Mouse (Mus musculus): ENCODE measurements around the gene Wsb2. TPM values are rescaled to one million over a fixed set of nuclear protein-coding genes. Genes with fewer than 3 reads are reported as not detected.

Gene Wsb2
- polyA plus RNA-seq, 1 experiment from 2014 or later: 92.6 TPM

GRCm38 (mm10) chr5:117408216-117408615, 51.1 kb downstream of the Wsb2 start:
- no peaks in the 10 kb centered on the region for H3K36me3 ChIP-seq (ENCODE audit: control insufficient read depth, insufficient read depth, low read length)
- ATAC-seq (ENCODE audit: insufficient number of reproducible peaks, insufficient read depth, low FRiP score, low read depth): no peak
- 62% methylated on average over 4 of the region's 4 CpGs for WGBS
- H3K27ac ChIP-seq (replicated peaks in 1 of 2; ENCODE audit: control insufficient read depth in 1 of 2, insufficient read depth in 1 of 2, low read depth in 2 of 2, low read length in 2 of 2): no peak overlapping the region
- H3K4me1 ChIP-seq (ENCODE audit: control insufficient read depth in 2 of 2, insufficient read depth in 2 of 2, low read length in 2 of 2): peaks cover 0 to under 1% of the 10 kb centered on the region in 2 experiments; a peak in 1 of 4 replicates
- no peak overlapping the region for H3K9ac ChIP-seq (ENCODE audit: low read length)
- no peak overlapping the region for H3K4me2 ChIP-seq (ENCODE audit: low read length)
- H3K4me3 ChIP-seq (ENCODE audit: control insufficient read depth in 1 of 2, insufficient read depth in 1 of 2, low read depth in 1 of 2, low read length in 2 of 2): no peak overlapping the region
- H3K9me3 ChIP-seq (ENCODE audit: control insufficient read depth, low read length): no peaks in the 10 kb centered on the region
- H3K27me3 ChIP-seq (ENCODE audit: control insufficient read depth, insufficient read depth, low read length): peaks cover 32% of the 10 kb centered on the region

GRCm38 (mm10) chr5:117409369-117409768, 52.3 kb downstream of the Wsb2 start:
- Histone ChIP-seq H3K9me3 (ENCODE audit: control insufficient read depth, low read length) (no peaks in the 10 kb centered on the region), H3K27me3 (ENCODE audit: control insufficient read depth, insufficient read depth, low read length) (peaks cover 43% of the 10 kb centered on the region), H3K36me3 (ENCODE audit: control insufficient read depth, insufficient read depth, low read length) (no peaks in the 10 kb centered on the region), H3K9ac (ENCODE audit: low read length) (no peak overlapping the region), H3K4me2 (ENCODE audit: low read length) (no peak overlapping the region), H3K4me3 (ENCODE audit: control insufficient read depth in 1 of 2, insufficient read depth in 1 of 2, low read depth in 1 of 2, low read length in 2 of 2) (no peak overlapping the region), H3K4me1 (ENCODE audit: control insufficient read depth in 2 of 2, insufficient read depth in 2 of 2, low read length in 2 of 2) (peaks cover 0 to 3% of the 10 kb centered on the region in 2 experiments; a peak in 1 of 4 replicates), H3K27ac (replicated peaks in 1 of 2; ENCODE audit: control insufficient read depth in 1 of 2, insufficient read depth in 1 of 2, low read depth in 2 of 2, low read length in 2 of 2) (no peak overlapping the region)
- no peak for ATAC-seq (ENCODE audit: insufficient number of reproducible peaks, insufficient read depth, low FRiP score, low read depth)
- WGBS: 41% methylated on average over 6 of the region's 6 CpGs

- under 1% methylated on average over 84 of the region's 89 CpGs for WGBS
- peak within 1 kb of the TSS; percentile 61 for H3K9ac ChIP-seq (ENCODE audit: low read length)
- H3K4me2 ChIP-seq (ENCODE audit: low read length): peak within 1 kb of the TSS; percentile 80
- H3K36me3 ChIP-seq (ENCODE audit: control insufficient read depth, insufficient read depth, low read length): no peaks in the 10 kb centered on the region
- peaks cover 66% of the 10 kb centered on the region for H3K27me3 ChIP-seq (ENCODE audit: control insufficient read depth, insufficient read depth, low read length)
- H3K4me1 ChIP-seq (ENCODE audit: control insufficient read depth in 2 of 2, insufficient read depth in 2 of 2, low read length in 2 of 2): peaks cover 0 to 3% of the 10 kb centered on the region in 2 experiments; a peak in 1 of 4 replicates
- H3K9me3 ChIP-seq (ENCODE audit: control insufficient read depth, low read length): no peaks in the 10 kb centered on the region
- H3K4me3 ChIP-seq (ENCODE audit: control insufficient read depth in 1 of 2, insufficient read depth in 1 of 2, low read depth in 1 of 2, low read length in 2 of 2): peak within 1 kb of the TSS; percentile 51 to 63
- no peak within 1 kb of the TSS for H3K27ac ChIP-seq (replicated peaks in 1 of 2; ENCODE audit: control insufficient read depth in 1 of 2, insufficient read depth in 1 of 2, low read depth in 2 of 2, low read length in 2 of 2)
- ATAC-seq (ENCODE audit: insufficient number of reproducible peaks, insufficient read depth, low FRiP score, low read depth): 0 out of 2 replicates have a peak, but pooled peaks have one; percentile 38
Measured at GRCm38 (mm10) chr5:117413507-117414501, 56.7 kb downstream of the Wsb2 start, which contains the start of gene Ksr2. TSS of gene Ksr2 (plus strand) at chr5:117414000.

- no peaks in the 10 kb centered on the region for H3K36me3 ChIP-seq (ENCODE audit: control insufficient read depth, insufficient read depth, low read length)
- peak overlapping the region; percentile 80 for H3K4me2 ChIP-seq (ENCODE audit: low read length)
- peaks cover 64% of the 10 kb centered on the region for H3K27me3 ChIP-seq (ENCODE audit: control insufficient read depth, insufficient read depth, low read length)
- H3K27ac ChIP-seq (replicated peaks in 1 of 2; ENCODE audit: control insufficient read depth in 1 of 2, insufficient read depth in 1 of 2, low read depth in 2 of 2, low read length in 2 of 2): no peak overlapping the region
- H3K9ac ChIP-seq (ENCODE audit: low read length): no peak overlapping the region
- 5% methylated on average over 10 of the region's 10 CpGs for WGBS
- H3K9me3 ChIP-seq (ENCODE audit: control insufficient read depth, low read length): no peaks in the 10 kb centered on the region
- peak overlapping the region in 1 of 2 experiments; percentile 63; a peak in 2 of 4 replicates for H3K4me3 ChIP-seq (ENCODE audit: control insufficient read depth in 1 of 2, insufficient read depth in 1 of 2, low read depth in 1 of 2, low read length in 2 of 2)
- peaks cover 0 to 3% of the 10 kb centered on the region in 2 experiments; a peak in 1 of 4 replicates for H3K4me1 ChIP-seq (ENCODE audit: control insufficient read depth in 2 of 2, insufficient read depth in 2 of 2, low read length in 2 of 2)
- no peak for ATAC-seq (ENCODE audit: insufficient number of reproducible peaks, insufficient read depth, low FRiP score, low read depth)
Measured at GRCm38 (mm10) chr5:117414611-117415010, 57.5 kb downstream of the Wsb2 start.

- no peak for ATAC-seq (ENCODE audit: insufficient number of reproducible peaks, insufficient read depth, low FRiP score, low read depth)
- no peak overlapping the region for H3K27ac ChIP-seq (replicated peaks in 1 of 2; ENCODE audit: control insufficient read depth in 1 of 2, insufficient read depth in 1 of 2, low read depth in 2 of 2, low read length in 2 of 2)
- H3K9me3 ChIP-seq (ENCODE audit: control insufficient read depth, low read length): no peaks in the 10 kb centered on the region
- peaks cover 62% of the 10 kb centered on the region for H3K27me3 ChIP-seq (ENCODE audit: control insufficient read depth, insufficient read depth, low read length)
- no peak overlapping the region for H3K4me3 ChIP-seq (ENCODE audit: control insufficient read depth in 1 of 2, insufficient read depth in 1 of 2, low read depth in 1 of 2, low read length in 2 of 2)
- no peak overlapping the region for H3K4me2 ChIP-seq (ENCODE audit: low read length)
- WGBS: 39% methylated on average over 18 of the region's 19 CpGs
- peaks cover 0 to 3% of the 10 kb centered on the region in 2 experiments; a peak in 1 of 4 replicates for H3K4me1 ChIP-seq (ENCODE audit: control insufficient read depth in 2 of 2, insufficient read depth in 2 of 2, low read length in 2 of 2)
- no peaks in the 10 kb centered on the region for H3K36me3 ChIP-seq (ENCODE audit: control insufficient read depth, insufficient read depth, low read length)
- H3K9ac ChIP-seq (ENCODE audit: low read length): no peak overlapping the region
Measured at GRCm38 (mm10) chr5:117415011-117415912, 58.2 kb downstream of the Wsb2 start.

- Histone ChIP-seq H3K9me3 (ENCODE audit: control insufficient read depth, low read length) (no peaks in the 10 kb centered on the region), H3K36me3 (ENCODE audit: control insufficient read depth, insufficient read depth, low read length) (no peaks in the 10 kb centered on the region), H3K27me3 (ENCODE audit: control insufficient read depth, insufficient read depth, low read length) (peaks cover 42% of the 10 kb centered on the region), H3K4me3 (ENCODE audit: control insufficient read depth in 1 of 2, insufficient read depth in 1 of 2, low read depth in 1 of 2, low read length in 2 of 2) (no peak overlapping the region), H3K27ac (replicated peaks in 1 of 2; ENCODE audit: control insufficient read depth in 1 of 2, insufficient read depth in 1 of 2, low read depth in 2 of 2, low read length in 2 of 2) (no peak overlapping the region), H3K4me1 (ENCODE audit: control insufficient read depth in 2 of 2, insufficient read depth in 2 of 2, low read length in 2 of 2) (peaks cover 0 to 3% of the 10 kb centered on the region in 2 experiments; a peak in 1 of 4 replicates), H3K4me2 (ENCODE audit: low read length) (no peak overlapping the region), H3K9ac (ENCODE audit: low read length) (no peak overlapping the region)
- no peak for ATAC-seq (ENCODE audit: insufficient number of reproducible peaks, insufficient read depth, low FRiP score, low read depth)
- WGBS: 79% methylated on average over 2 of the region's 2 CpGs
Measured at GRCm38 (mm10) chr5:117417442-117417841, 60.3 kb downstream of the Wsb2 start.
